Mouse (Mus musculus): ENCODE data around the gene Gpr183. TPM values are rescaled to one million over a fixed set of nuclear protein-coding genes. Genes with fewer than 3 reads are reported as not detected.

Gene Gpr183
- total and polyA plus RNA-seq, 3 experiments = 0.04 to 0.06 TPM; not detected in 1

- TF ChIP-seq ELF1 (IDR thresholded peaks at IDR 0.05; ENCODE audit: low read depth, low read length) = no peak
- no peak for TF ChIP-seq MAZ (IDR thresholded peaks at IDR 0.05; ENCODE audit: low read depth, low read length)
- TF ChIP-seq TBP (IDR thresholded peaks at IDR 0.05; ENCODE audit: low read depth, low read length) = no peak
- no peak for TF ChIP-seq ZMIZ1 (IDR thresholded peaks at IDR 0.05; ENCODE audit: low read depth, low read length)
- TF ChIP-seq GABPA (IDR thresholded peaks at IDR 0.05; ENCODE audit: low read depth, low read length) = no peak
- TF ChIP-seq GATA1 (IDR thresholded peaks at IDR 0.05; ENCODE audit: low read depth, low read length) = no peak
- no peak for TF ChIP-seq JUND (IDR thresholded peaks at IDR 0.05; ENCODE audit: low read depth, low read length)
- no peak for TF ChIP-seq HCFC1 (IDR thresholded peaks at IDR 0.05; ENCODE audit: low read depth, low read length)
- no peak for TF ChIP-seq EP300 (IDR thresholded peaks at IDR 0.05; ENCODE audit: low read depth in 1 of 2, low read length in 2 of 2)
- TF ChIP-seq NRF1 (IDR thresholded peaks at IDR 0.05; ENCODE audit: insufficient read depth, low read depth, low read length, poor library complexity, severe bottlenecking) = no peak
- TF ChIP-seq KAT2A (conservative IDR thresholded peaks at IDR 0.05; ENCODE audit: low read depth, low read length) = no peak
- no peak overlapping the region for H3K27ac ChIP-seq (ENCODE audit: control insufficient read depth, low read depth, low read length)
- no peaks in the 10 kb centered on the region for H3K79me2 ChIP-seq (ENCODE audit: control insufficient read depth, insufficient read depth, low read length, poor library complexity)
- no peaks in the 10 kb centered on the region for H3K9me3 ChIP-seq (replicated peaks; ENCODE audit: insufficient read depth, low read length)
- no peak overlapping the region for H3K9ac ChIP-seq (ENCODE audit: control insufficient read depth, low read depth, low read length, poor library complexity, severe bottlenecking)
- H3K4me3 ChIP-seq (ENCODE audit: control insufficient read depth in 1 of 2, insufficient read depth in 1 of 2, low read depth in 2 of 2, low read length in 2 of 2) = no peak overlapping the region
- no peaks in the 10 kb centered on the region for H3K27me3 ChIP-seq (ENCODE audit: control insufficient read depth in 1 of 2, insufficient read depth in 2 of 2, low read length in 2 of 2)
- H3K4me1 ChIP-seq (ENCODE audit: control insufficient read depth in 1 of 2, insufficient read depth in 2 of 2, low read length in 2 of 2) = peaks cover 4 to 29% of the 10 kb centered on the region in 2 experiments
- DNase-seq (ENCODE audit: low read depth, low spot score) = no peak
- peaks cover 0 to 20% of the 10 kb centered on the region in 2 experiments; a peak in 2 of 4 replicates for H3K36me3 ChIP-seq (ENCODE audit: control insufficient read depth in 1 of 2, insufficient read depth in 2 of 2, low read length in 2 of 2)
Measured at GRCm38 (mm10) chr14:121965461-121965860, 466 bp upstream of the Gpr183 start.

GRCm38 (mm10) chr14:121963942-121964335, 1.1 kb downstream of the Gpr183 start:
- no peaks in the 10 kb centered on the region for H3K9me3 ChIP-seq (replicated peaks; ENCODE audit: insufficient read depth, low read length)
- H3K36me3 ChIP-seq (ENCODE audit: control insufficient read depth in 1 of 2, insufficient read depth in 2 of 2, low read length in 2 of 2) = peaks cover 0 to 20% of the 10 kb centered on the region in 2 experiments; a peak in 2 of 4 replicates
- H3K9ac ChIP-seq (ENCODE audit: control insufficient read depth, low read depth, low read length, poor library complexity, severe bottlenecking) = peak overlapping the region; percentile 20
- H3K27ac ChIP-seq (ENCODE audit: control insufficient read depth, low read depth, low read length) = peak overlapping the region; percentile 53
- H3K4me3 ChIP-seq (ENCODE audit: control insufficient read depth in 1 of 2, insufficient read depth in 1 of 2, low read depth in 2 of 2, low read length in 2 of 2) = peak overlapping the region; percentile 1 to 9; a peak in 2 of 4 replicates
- no peaks in the 10 kb centered on the region for H3K79me2 ChIP-seq (ENCODE audit: control insufficient read depth, insufficient read depth, low read length, poor library complexity)
- H3K4me1 ChIP-seq (ENCODE audit: control insufficient read depth in 1 of 2, insufficient read depth in 2 of 2, low read length in 2 of 2) = peaks cover 5 to 30% of the 10 kb centered on the region in 2 experiments
- no peak for DNase-seq (ENCODE audit: low read depth, low spot score)
- TF ChIP-seq NRF1 (IDR thresholded peaks at IDR 0.05; ENCODE audit: insufficient read depth, low read depth, low read length, poor library complexity, severe bottlenecking) (no peak), ZKSCAN1 (IDR thresholded peaks at IDR 0.05; ENCODE audit: low read depth, low read length) (no peak), CHD2 (IDR thresholded peaks at IDR 0.05; ENCODE audit: low read length) (no peak)
- no peaks in the 10 kb centered on the region for H3K27me3 ChIP-seq (ENCODE audit: control insufficient read depth in 1 of 2, insufficient read depth in 2 of 2, low read length in 2 of 2)

All from MEL (cell line).